Mouse (Mus musculus) colon, adult 2 months (tissue): Measurements from ENCODE around the gene Kctd14. TPM values are rescaled to one million over a fixed set of nuclear protein-coding genes. Genes with fewer than 3 reads are reported as not detected.

Experiments used
- polyA plus RNA-seq: library from polyadenylated mRNA; depleted of rRNA; stranded (reverse); fragments of >200 nt; gene quantifications from 2 replicates; pipeline ENCODE4 v1.2.3, GENCODE M21; 2012; rRNA removed

The Kctd14 gene
- polyA plus RNA-seq = 8.1 and 10.0 TPM in 2 replicates

GRCm38 (mm10) chr7:97451023-97451422 is at the start of gene Kctd14:
Gene Kctd14 (plus strand): TSS chr7:97451323.

GRCm38 (mm10) chr7:97416906-97417777 is 34.0 kb upstream of the Kctd14 start, which contains the start of gene Thrsp:
Gene Thrsp (minus strand): TSS chr7:97417730.

GRCm38 (mm10) chr7:97480821-97481339 is 29.8 kb downstream of the Kctd14 start, which contains the start of gene Ints4:
Gene Ints4 (plus strand): TSS chr7:97480956.

Other genes with a start within 250 kb of the Kctd14 start
- 5.7 and 7.1 TPM in 2 replicates for gene Usp35, start 119.3 kb upstream of the Kctd14 start, polyA plus RNA-seq
- 4.5 and 5.6 TPM in 2 replicates for gene Kctd21, start 119.0 kb upstream of the Kctd14 start, polyA plus RNA-seq
- gene Alg8, start 79.7 kb upstream of the Kctd14 start, polyA plus RNA-seq = 8.7 and 9.6 TPM in 2 replicates
- 173 and 192 TPM in 2 replicates for gene Ndufc2, start 51.3 kb upstream of the Kctd14 start, polyA plus RNA-seq
- 6.9 and 9.8 TPM in 2 replicates for gene Thrsp, start 33.6 kb upstream of the Kctd14 start, polyA plus RNA-seq
- gene Ints4, start 29.6 kb downstream of the Kctd14 start, polyA plus RNA-seq = 52.9 and 54.5 TPM in 2 replicates
- 23.7 and 24.4 TPM in 2 replicates for gene Aamdc, start 128.2 kb downstream of the Kctd14 start, polyA plus RNA-seq
- 1.4 and 1.9 TPM in 2 replicates for gene Rsf1, start 128.6 kb downstream of the Kctd14 start, polyA plus RNA-seq
- gene Clns1a, start 245.3 kb downstream of the Kctd14 start, polyA plus RNA-seq = 21.9 and 25.0 TPM in 2 replicates